Mouse (Mus musculus) bone marrow macrophage, adult 2 months (primary cell): ENCODE data around the gene Arhgap29. TPM values are rescaled to one million over a fixed set of nuclear protein-coding genes. Genes with fewer than 3 reads are reported as not detected.
A peak's percentile ranks its signal among the peaks of the same experiment; 100 is the strongest.

ENCODE experiments used
- H3K27ac ChIP-seq: 2 replicates; pipeline ENCODE4 v1.5.1; 2012; ENCODE audit warnings: low read depth, low read length; ENCODE audit not compliant: insufficient read depth
- H3K4me1 ChIP-seq: 2 replicates; pipeline ENCODE4 v1.6.1; 2012; ENCODE audit warnings: low read length; ENCODE audit not compliant: control insufficient read depth, insufficient read depth
- H3K4me3 ChIP-seq: 2 replicates; pipeline ENCODE4 v1.5.1; 2012; ENCODE audit warnings: mild to moderate bottlenecking, low read length, moderate library complexity; ENCODE audit not compliant: insufficient read depth
- CTCF ChIP-seq: IDR thresholded peaks from 2 replicates; pipeline ENCODE4 v1.5.1; 2012; ENCODE audit warnings: low read depth, mild to moderate bottlenecking, low read length, moderate library complexity
- POLR2A ChIP-seq: IDR thresholded peaks from 2 replicates; pipeline ENCODE4 v1.6.1; 2012; ENCODE audit warnings: mild to moderate bottlenecking, low read depth, low read length, borderline replicate concordance
- polyA plus RNA-seq: library from polyadenylated mRNA; stranded (reverse); fragments of >200 nt; gene quantifications from 2 replicates; pipeline ENCODE4 v1.2.4, GENCODE M21; 2012; ENCODE audit not compliant: missing spikeins, insufficient read depth, insufficient read length

Gene Arhgap29
- polyA plus RNA-seq, 1 experiment: 0.60 TPM

DNA sequence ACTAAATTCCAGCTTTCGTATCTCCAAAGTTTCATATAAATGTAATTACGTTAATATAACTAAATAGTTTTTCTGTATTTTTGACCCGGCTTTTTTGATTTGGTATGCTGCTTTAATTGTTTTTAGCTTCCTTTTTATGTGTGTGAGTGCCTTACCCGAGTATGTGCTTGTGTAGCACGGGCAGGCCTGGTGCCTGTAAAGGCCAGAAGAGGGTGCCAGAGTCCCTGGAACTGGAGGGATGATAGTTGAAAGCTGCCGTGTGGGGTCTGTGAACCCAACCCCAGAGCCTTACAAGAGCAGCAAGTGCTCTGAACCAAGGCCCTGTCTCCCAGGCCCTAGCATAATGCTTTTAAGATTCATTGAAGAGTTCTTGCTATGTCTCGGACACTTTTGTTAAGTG, 4.4 kb downstream of the Arhgap29 start:
- Histone ChIP-seq H3K4me1 (0 out of 2 replicates have a peak, but pooled peaks cover 2% of the 10 kb centered on the region), H3K4me3 (no peak overlapping the region), H3K27ac (no peak overlapping the region)
- TF ChIP-seq CTCF (no peak), POLR2A (no peak)

DNA sequence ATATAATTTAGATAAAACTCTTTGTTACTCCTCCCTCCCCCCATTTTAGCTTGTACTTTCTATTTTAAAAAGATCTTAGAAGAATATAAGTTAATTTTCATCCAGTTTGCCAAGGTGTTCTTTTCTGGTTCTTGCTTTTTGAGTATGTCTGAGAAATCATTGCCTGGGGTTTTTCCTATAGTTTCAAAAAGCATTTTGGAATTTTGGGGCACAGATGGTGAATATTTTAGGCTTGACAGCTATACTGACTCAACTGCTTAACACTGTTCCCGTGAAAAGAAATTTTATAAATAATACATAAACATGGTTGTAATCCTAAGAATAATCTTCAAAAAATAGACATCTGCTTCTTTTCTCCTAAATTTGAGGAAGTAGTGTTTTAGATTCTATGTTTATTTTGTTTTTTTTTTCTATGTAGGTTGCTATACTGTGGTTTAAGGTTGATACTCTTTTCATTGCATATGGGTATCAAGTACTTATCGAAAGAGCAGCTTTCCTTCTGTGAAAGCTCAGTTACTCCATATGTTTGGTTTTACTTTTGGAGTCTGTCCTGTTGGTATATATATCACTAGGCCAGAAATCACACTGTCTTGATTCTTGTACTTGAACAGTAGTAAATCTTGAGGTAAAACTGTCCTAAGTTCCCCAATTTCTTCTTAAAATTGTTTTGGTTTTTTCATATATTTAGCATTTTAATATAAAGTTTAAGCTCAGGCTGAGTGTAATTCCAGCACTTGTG, 5.4 kb downstream of the Arhgap29 start:
- TF ChIP-seq POLR2A (no peak), CTCF (no peak)
- 0 out of 2 replicates have a peak, but pooled peaks cover under 1% of the 10 kb centered on the region for H3K4me1 ChIP-seq
- H3K27ac ChIP-seq: no peak overlapping the region

DNA sequence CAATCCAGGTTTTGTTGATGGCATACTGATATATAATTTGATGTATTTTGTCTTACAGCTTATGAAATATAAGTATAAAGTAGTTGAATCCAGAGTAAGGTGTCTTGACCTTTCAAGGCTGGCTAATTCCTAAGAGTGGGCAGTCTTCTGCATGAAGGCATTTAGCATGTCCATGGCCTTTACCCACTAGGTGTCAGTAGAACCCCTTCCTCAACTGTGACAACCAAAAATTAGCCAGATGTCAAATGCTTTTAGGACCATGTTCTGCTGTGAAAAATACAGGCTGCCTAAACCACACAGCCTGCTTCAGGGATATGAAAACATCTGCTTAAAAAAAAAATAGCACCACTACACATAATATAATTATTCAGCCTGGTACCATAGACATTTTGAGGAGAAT, 11.8 kb downstream of the Arhgap29 start:
- Histone ChIP-seq H3K4me1 (peaks cover 5% of the 10 kb centered on the region), H3K4me3 (no peak overlapping the region), H3K27ac (no peak overlapping the region)
- TF ChIP-seq CTCF (no peak), POLR2A (no peak)

More for the DNA sequence above, 5.4 kb downstream of the Arhgap29 start:
- no peak overlapping the region for H3K4me3 ChIP-seq

DNA sequence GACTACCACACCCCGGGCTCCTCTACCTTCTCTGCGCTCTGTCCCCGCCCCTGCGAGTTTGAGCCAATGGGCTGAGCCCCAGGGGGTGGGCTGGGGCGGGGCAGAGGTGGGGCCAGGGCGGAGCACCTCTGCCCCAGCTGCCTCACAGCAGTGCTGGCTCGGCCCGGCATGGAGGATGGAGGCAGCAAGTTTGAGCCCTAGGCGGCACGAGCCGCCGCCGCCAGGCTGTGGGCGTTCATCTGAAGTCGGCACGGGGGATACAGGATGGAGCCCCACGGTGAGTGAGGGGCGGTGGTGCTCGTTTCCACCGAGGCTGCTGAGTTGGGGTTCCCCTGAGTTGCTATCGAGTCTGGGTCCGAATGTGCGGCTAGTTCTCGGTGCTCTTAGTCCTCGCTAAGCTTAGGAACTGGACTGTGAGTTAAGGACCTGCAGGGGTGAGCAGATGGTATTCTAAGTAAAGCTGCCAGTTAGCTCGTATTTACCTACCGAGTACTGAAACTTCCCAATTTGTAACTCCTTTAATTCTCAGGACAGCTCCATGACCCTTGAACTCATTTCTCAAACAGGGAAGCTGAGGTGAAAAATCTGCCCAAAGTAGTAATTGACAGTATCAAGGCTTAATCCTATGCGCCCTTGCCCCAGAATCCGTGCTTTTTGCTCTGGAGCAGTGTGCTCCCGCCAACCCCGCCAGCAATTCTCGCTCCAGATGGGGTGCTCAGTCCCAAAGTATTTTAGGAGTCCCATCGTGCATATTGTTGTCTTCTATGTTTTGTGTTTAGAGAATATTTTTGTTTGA, 15.5 kb downstream of the Arhgap29 start:
- TF ChIP-seq POLR2A (no peak), CTCF (no peak)
- Histone ChIP-seq H3K27ac (no peak overlapping the region), H3K4me1 (peaks cover 5% of the 10 kb centered on the region)

DNA sequence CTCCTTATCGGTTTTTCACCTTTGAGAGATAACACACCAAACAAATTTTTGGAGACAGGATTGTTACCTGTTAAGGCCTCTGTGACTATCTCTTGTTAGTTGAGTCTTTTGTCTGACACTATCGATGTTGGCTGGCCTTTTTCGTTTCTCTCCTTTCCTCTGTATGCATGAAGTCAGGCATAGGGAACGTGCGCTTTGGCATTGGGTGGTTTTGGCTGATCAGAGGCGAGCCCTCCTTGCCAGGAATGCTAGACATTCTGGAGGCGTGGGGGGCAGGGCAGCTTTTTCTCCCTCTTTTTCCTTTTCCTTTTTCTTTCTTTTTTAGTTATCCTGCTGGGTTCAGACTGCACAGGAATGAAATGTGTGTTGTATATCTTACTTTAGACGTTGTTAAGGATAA, 16.3 kb downstream of the Arhgap29 start:
- Histone ChIP-seq H3K27ac (no peak overlapping the region), H3K4me3 (no peak overlapping the region), H3K4me1 (peaks cover 5% of the 10 kb centered on the region)
- TF ChIP-seq CTCF (no peak), POLR2A (no peak)

More for the DNA sequence above, 15.5 kb downstream of the Arhgap29 start:
- peak overlapping the region; percentile 78 for H3K4me3 ChIP-seq

DNA sequence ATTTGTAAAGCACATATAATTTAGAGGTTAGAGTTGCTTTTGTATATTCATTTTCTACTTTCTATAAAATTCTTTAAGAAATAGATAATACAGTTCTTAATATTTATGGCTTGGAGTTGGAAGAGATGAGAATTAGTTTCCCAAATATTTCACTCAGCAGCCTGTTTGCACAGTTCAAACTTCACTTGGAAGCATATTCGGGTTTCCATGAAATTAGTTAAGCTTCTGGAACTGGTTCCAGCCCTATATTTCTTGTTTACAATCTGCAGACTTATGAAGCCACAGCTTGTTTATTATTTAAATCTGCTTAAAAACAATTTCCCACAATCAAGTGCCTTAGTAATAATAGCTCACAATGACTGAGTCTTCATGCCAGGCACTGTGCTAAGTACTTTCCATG, 17.1 kb downstream of the Arhgap29 start:
- Histone ChIP-seq H3K4me3 (no peak overlapping the region), H3K27ac (no peak overlapping the region), H3K4me1 (peaks cover 5% of the 10 kb centered on the region)
- no peak for TF ChIP-seq POLR2A
- TF ChIP-seq CTCF: no peak

DNA sequence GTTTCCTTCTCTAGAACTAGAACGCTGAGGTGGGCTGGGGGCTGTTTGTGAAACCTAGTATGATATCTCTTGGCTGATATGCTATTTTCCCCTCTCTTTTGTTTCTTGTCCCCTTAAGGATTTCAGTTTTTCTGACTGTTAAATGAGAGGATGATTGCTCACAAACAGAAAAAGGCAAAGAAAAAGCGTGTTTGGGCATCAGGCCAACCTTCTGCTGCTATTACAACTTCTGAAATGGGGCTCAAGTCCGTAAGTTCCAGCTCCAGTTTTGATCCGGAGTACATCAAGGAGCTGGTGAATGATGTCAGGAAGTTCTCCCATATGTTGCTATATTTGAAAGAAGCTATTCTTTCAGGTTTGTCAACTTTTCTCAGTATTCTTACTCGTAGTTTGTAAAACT, 21.4 kb downstream of the Arhgap29 start:
- H3K27ac ChIP-seq: no peak overlapping the region
- no peak overlapping the region for H3K4me3 ChIP-seq
- peaks cover under 1% of the 10 kb centered on the region; the same call in 1 of the 2 replicates for H3K4me1 ChIP-seq
- TF ChIP-seq POLR2A (no peak), CTCF (no peak)

DNA sequence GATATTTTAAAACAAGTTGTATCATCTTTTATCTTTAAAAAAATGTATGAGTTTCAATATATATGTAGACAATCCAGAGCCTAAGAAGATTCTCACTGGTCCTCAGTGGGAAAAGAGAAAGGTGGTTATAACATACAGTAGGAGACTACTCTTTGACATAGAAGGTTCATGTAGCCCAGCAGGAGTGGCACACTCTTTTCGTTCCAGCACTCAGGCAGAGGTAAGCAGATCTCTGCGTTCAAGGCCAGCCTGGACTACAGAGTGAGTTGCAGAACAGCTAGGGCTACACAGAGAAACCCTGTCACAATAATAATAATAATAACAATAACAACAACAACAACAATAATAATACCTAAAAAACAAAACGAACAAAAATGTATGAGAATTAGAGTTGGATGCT, 23.0 kb downstream of the Arhgap29 start:
- Histone ChIP-seq H3K4me3 (no peak overlapping the region), H3K4me1 (peaks cover 3% of the 10 kb centered on the region; the same call in 1 of the 2 replicates), H3K27ac (no peak overlapping the region)
- TF ChIP-seq CTCF (no peak), POLR2A (no peak)

DNA sequence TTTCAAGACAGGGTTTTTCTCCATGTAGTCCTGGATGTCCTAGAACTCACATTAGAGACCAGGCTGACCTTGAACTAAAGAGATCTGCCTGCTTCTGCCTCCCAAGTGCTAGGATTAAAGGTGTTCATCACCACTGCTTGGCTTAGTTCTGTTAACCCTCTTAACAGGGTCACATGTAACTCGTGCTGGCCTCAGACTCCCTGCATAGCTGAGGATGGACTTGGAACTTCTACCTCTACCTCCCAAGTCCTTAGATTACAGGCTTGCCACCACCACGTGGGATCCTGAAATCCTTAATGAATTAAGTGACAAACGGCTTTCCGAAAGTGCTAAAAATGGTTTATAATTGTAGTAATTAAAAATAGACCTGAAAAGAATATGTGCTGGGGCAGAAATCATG, 29.0 kb downstream of the Arhgap29 start:
- Histone ChIP-seq H3K4me1 (peaks cover 13% of the 10 kb centered on the region), H3K4me3 (no peak overlapping the region), H3K27ac (no peak overlapping the region)
- TF ChIP-seq CTCF (no peak), POLR2A (no peak)

DNA sequence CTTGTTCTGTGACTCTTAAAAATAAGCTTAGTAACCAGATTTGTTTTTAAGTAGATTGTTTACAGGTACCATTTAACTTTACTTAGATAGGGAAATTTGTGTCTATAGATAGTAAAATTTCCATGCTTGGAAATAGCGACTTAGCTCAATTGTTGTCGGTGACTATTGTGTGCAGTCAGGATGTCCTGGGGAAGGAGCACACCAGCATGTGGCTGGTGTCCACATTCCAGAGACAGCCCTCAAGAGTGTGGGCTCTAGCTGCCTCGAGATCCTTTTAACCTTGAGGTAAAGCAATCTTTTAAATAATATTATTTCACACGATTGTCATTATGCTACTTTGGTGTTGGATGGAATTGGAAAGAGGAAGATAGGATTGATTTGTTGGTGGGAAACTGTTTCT, 30.1 kb downstream of the Arhgap29 start:
- no peak overlapping the region for H3K27ac ChIP-seq
- no peak for TF ChIP-seq CTCF
- TF ChIP-seq POLR2A: no peak
- peaks cover 13% of the 10 kb centered on the region for H3K4me1 ChIP-seq
- H3K4me3 ChIP-seq: no peak overlapping the region
